Mouse (Mus musculus) embryonic stem cell, embryonic (primary cell): ENCODE measurements around the gene Cdk15.

Experiments used
- CTCF ChIA-PET, 4 experiments: fragments of 300-600 bp in 2 of 4; fragments of 350-600 bp in 2 of 4; sonication (Branson Sonifier 250); formaldehyde crosslinking; loops; one replicate each; lab custom pipeline; 2022; ENCODE audit warnings: inconsistent platforms in 2 of 4; lab: Charles Lee
- POLR2A ChIA-PET, 4 experiments: fragments of 300-600 bp in 2 of 4; fragments of 350-600 bp in 2 of 4; sonication (Branson Sonifier 250); formaldehyde crosslinking; loops; one replicate each; lab custom pipeline; 2022; ENCODE audit warnings: antibody characterized with exemption in 4 of 4, inconsistent platforms in 1 of 4; lab: Charles Lee

Gene Cdk15

DNA sequence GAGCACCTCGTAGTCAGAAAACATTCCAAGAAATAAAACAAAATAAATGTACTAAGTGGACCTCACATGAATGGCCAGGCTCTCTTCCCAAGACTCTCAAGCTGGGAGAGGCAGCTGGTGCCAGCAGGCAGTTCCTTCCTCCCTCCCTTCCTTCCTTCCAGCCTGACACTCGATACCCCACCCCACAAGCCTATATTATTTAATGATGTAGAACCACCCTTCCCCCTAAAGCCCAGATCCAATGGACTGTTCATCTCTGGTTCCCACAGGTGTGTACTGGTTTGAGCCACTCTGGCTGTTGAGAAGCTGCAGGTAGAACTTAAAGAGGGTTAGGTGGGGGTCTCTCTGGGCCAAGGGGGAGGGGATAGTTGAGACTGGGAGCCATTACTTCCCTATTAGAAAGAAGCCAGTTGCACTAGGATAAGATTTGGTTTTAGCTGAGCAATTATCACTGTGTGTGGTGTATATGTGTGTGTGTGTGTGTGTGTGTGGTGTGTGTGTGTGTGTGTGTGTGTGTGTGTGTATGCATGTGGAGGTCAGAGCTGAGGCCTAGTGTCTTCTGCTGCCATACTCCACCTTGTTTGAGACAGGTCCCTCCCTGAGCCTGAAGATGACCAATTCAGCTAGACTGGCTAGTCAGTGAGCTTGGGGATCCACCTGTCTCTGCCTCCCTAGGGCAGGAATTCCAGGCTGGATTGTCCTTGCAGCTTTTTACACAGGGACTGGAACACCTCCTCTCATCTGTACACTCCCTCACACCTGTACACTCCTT, 143.0 kb downstream of the Cdk15 start:
- CTCF ChIA-PET, result interaction anchor here in 3 of 4 experiments (0.6 to 0.7 kb wide), 3 partner anchors 11 to 676 kb away, joined by 3 to 6 read pairs (median 5); no protein-coding TSS in a partner anchor
- POLR2A ChIA-PET, result interaction anchor here in 3 of 4 experiments (0.7 to 1.9 kb wide), 5 partner anchors 10 to 25 kb away, joined by 3 to 9 read pairs (median 4); no protein-coding TSS in a partner anchor

DNA sequence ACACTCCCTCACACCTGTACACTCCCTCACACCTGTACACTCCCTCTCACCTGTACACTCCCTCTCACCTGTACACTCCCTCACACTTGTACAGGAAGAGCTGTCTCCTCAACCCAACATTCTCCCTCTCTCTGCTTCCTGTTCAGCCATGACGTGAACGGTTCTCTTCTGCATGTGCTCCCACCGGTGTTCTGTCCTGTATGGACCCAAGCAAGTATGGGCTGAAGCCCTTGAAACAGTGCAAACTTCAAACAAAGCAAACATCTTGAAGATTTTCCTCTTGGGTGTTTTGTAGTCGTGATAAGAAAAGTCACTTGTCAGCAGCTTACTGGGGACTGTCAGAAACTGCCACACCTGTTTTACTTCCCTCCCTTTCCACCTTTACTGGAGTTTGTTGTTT, 144.5 kb downstream of the Cdk15 start:
- ChIA-PET POLR2A (no interaction called here), CTCF (interaction anchor here in 1 of 4 experiments (0.6 kb wide), 2 partner anchors 17 to 94 kb away, joined by 3 read pairs; no protein-coding TSS in a partner anchor)
